Mouse (Mus musculus) liver, embryonic 14.5 days (tissue): ENCODE data around the gene Syne2. TPM values are rescaled to one million over a fixed set of nuclear protein-coding genes. Genes with fewer than 3 reads are reported as not detected.

Experiments
- ATAC-seq: fragments of 200-750 bp; cut with Nextera tagmentation; 2 replicates; pipeline ENCODE4 v1.8.0; 2017; ENCODE audit warnings: moderate number of reproducible peaks, mild to moderate bottlenecking, moderate library complexity; ENCODE audit not compliant: insufficient read depth
- DNase-seq, 3 experiments: peaks; one replicate each; pipeline ENCODE4 v3.0.0-alpha.2; 2012 to 2013; ENCODE audit warnings: low read depth in 3 of 3, low spot score in 3 of 3
- H3K27ac ChIP-seq: fragments of 300-500 bp; sonication (generic); 2 replicates; pipeline ENCODE4 v1.5.1; 2014; ENCODE audit warnings: moderate library complexity, mild to moderate bottlenecking, control low read depth, inconsistent platforms
- H3K27me3 ChIP-seq: fragments of 300-500 bp; sonication (generic); 2 replicates; pipeline ENCODE4 v1.6.1; 2014; ENCODE audit warnings: mild to moderate bottlenecking, low read length, moderate library complexity; ENCODE audit not compliant: control insufficient read depth, insufficient read depth
- H3K36me3 ChIP-seq: fragments of 300-500 bp; sonication (generic); replicated peaks from 2 replicates; pipeline ENCODE4 v1.6.1; 2014; ENCODE audit warnings: low read depth; ENCODE audit not compliant: control insufficient read depth, insufficient read depth
- H3K4me1 ChIP-seq, 2 experiments: fragments of 200-500 bp in 1 of 2; fragments of 300-500 bp in 1 of 2; sonication (generic) in 1 of 2; replicated peaks; 2 replicates each; pipeline ENCODE4 v1.6.1; 2012 to 2014; ENCODE audit warnings: antibody characterized with exemption in 1 of 2, inconsistent platforms in 1 of 2, low read length in 1 of 2; ENCODE audit not compliant: control insufficient read depth in 2 of 2, insufficient read depth in 2 of 2
- H3K4me2 ChIP-seq: fragments of 300-500 bp; sonication (generic); 2 replicates; pipeline ENCODE4 v1.6.1; 2014; ENCODE audit warnings: low read depth, mild to moderate bottlenecking, control low read depth, moderate library complexity
- H3K4me3 ChIP-seq, 2 experiments: fragments of 200-500 bp in 1 of 2; fragments of 300-500 bp in 1 of 2; sonication (generic) in 1 of 2; 2 replicates each; pipeline ENCODE4 v1.5.1; 2012 to 2014; ENCODE audit warnings: low read depth in 2 of 2, low read length in 2 of 2, mild to moderate bottlenecking in 2 of 2, control low read depth in 1 of 2, inconsistent platforms in 1 of 2, moderate library complexity in 1 of 2; ENCODE audit not compliant: insufficient read depth in 1 of 2
- H3K9ac ChIP-seq: fragments of 300-500 bp; sonication (generic); replicated peaks from 2 replicates; pipeline ENCODE4 v1.6.1; 2014; ENCODE audit warnings: mild to moderate bottlenecking, control low read depth, moderate library complexity
- H3K9me3 ChIP-seq: fragments of 300-500 bp; sonication (generic); 2 replicates; pipeline ENCODE4 v1.6.1; 2016; ENCODE audit warnings: low read length, mixed read lengths; ENCODE audit not compliant: control insufficient read depth
- CTCF ChIP-seq: IDR thresholded peaks from 2 replicates; pipeline ENCODE4 v1.5.1; 2016; ENCODE audit warnings: antibody characterized with exemption, low read depth, control low read depth
- EP300 ChIP-seq: IDR thresholded peaks from 2 replicates; pipeline ENCODE4 v1.6.1; 2016; ENCODE audit warnings: antibody characterized with exemption, low read depth
- WGBS: fragments of 180-500 bp; shearing (Covaris S2); extraction: QIAGEN DNeasy Blood & Tissue Kit; methylation state at CpG from one replicate; pipeline ENCODE4 v1.1.7; 2014; ENCODE audit not compliant: insufficient replicate concordance; 5-methylcytosine and 5-hydroxymethylcytosine counted together
- polyA plus RNA-seq, 2 experiments: library from polyadenylated mRNA; depleted of rRNA in 1 of 2; stranded (reverse) in 1 of 2; unstranded in 1 of 2; fragments of >200 nt; fragmentation: Nextera tagmentation in 1 of 2; extraction: Ambion mirVana in 1 of 2; gene quantifications; 2 replicates each; pipeline versions ENCODE4 v1.2.1 to v1.2.3; 2012 to 2014

Syne2 gene
- polyA plus RNA-seq, 2 experiments: 2.1 to 3.0 TPM

GRCm38 (mm10) chr12:76087025-76087424, 269.1 kb downstream of the Syne2 start:
- WGBS: 61% methylated on average over 13 of the region's 13 CpGs
- Histone ChIP-seq H3K4me2 (no peak overlapping the region), H3K4me1 (no peaks in the 10 kb centered on the region), H3K9me3 (no peaks in the 10 kb centered on the region), H3K27ac (no peak overlapping the region), H3K27me3 (no peaks in the 10 kb centered on the region; the same call in 1 of the 2 replicates), H3K36me3 (no peaks in the 10 kb centered on the region), H3K4me3 (no peak overlapping the region), H3K9ac (no peak overlapping the region)
- TF ChIP-seq CTCF: no peak
- ATAC-seq: no peak
- no peak for DNase-seq

DNA sequence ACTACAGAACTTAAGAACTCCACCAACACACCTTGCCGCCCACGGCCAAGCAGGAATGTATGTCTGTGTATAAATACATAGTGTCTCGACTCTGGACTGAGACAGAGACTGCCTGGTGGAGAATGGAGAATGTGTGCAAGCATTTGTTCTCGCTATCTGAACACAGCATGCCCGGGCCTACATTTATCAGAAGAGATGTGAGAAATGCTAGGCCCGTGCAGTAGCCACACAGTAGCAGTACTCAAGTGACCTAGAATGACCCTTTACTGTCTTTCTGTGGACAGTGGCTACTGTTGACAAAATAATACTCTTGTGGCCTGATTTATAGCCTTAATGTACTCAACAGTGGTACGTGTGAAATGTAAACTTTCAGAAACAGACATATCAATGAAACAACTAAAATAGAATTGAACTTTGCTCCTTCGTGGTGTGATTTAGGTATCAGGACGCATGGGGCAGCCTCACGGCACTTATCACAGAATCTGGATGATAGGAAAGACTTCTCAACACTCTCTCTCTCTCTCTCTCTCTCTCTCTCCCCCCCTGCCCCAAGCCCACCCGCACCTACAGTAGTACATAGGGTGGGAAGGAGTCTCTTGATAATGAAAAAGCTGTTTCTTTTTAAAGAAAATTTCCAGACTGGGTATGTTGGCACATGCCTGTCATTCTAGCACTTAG, 275.0 kb downstream of the Syne2 start:
- H3K4me2 ChIP-seq: no peak overlapping the region
- H3K4me1 ChIP-seq: no peaks in the 10 kb centered on the region
- H3K9me3 ChIP-seq: no peaks in the 10 kb centered on the region
- DNase-seq: no peak
- no peaks in the 10 kb centered on the region for H3K27me3 ChIP-seq
- H3K27ac ChIP-seq: no peak overlapping the region
- TF ChIP-seq EP300 (no peak), CTCF (no peak)
- H3K4me3 ChIP-seq: no peak overlapping the region
- 63% methylated on average over 11 of the region's 11 CpGs for WGBS
- H3K36me3 ChIP-seq: no peaks in the 10 kb centered on the region
- no peak for ATAC-seq
- no peak overlapping the region for H3K9ac ChIP-seq

DNA sequence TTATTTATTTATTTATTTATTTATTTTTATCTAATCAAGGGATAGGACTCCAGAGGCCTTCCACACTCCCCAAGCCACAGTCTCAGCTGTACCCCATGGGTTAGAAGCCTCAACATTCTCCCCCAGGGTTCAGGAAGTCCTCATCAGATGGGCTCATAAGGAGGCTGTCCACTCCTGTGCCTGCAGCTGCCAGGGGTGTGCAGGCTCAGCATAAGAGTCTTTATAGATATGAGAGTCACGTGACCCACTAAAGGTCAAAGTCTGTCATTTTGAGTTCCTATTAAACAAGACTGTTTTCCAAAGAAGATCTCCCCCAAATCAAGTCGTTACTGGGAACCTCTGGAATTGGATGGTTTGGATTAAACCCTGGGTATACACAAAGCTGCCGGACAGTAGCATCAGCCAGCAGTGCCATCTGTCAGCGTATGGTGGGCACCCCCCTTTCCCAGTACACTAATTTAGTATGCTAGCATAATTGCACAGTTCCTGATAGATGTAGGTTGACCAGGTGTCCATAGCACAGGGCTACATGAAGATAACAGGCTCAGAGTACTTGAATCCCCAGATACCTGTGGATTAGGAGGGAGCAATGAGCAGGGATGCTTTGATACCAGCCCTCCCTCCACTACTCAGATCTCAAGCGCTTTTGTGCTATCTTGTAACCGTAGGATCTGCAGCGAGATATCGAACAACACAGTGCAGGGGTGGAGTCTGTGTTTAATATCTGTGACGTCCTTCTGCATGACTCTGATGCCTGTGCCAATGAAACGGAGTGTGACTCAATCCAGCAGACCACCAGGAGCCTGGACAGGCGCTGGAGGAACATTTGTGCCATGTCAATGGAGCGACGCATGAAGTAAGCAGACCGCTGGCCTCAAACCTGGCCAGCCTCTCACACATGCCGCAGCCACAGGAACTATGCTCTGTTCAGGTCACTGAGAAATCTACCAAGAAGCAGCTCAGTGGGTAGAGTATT, 276.0 kb downstream of the Syne2 start:
- ATAC-seq (no peak), DNase-seq (no peak)
- Histone ChIP-seq H3K4me1 (no peaks in the 10 kb centered on the region), H3K27ac (no peak overlapping the region), H3K36me3 (no peaks in the 10 kb centered on the region), H3K9me3 (no peaks in the 10 kb centered on the region), H3K4me2 (no peak overlapping the region), H3K27me3 (no peaks in the 10 kb centered on the region), H3K4me3 (no peak overlapping the region), H3K9ac (no peak overlapping the region)
- TF ChIP-seq CTCF: no peak
- TF ChIP-seq EP300: no peak
- 70% methylated on average over 15 of the region's 15 CpGs for WGBS

- H3K27ac ChIP-seq: no peak overlapping the region
- DNase-seq (no peak), ATAC-seq (no peak)
- WGBS: 63% methylated on average over 30 of the region's 30 CpGs
- no peaks in the 10 kb centered on the region for H3K4me1 ChIP-seq
- H3K4me2 ChIP-seq: no peak overlapping the region
- H3K27me3 ChIP-seq: no peaks in the 10 kb centered on the region
- H3K4me3 ChIP-seq: no peak overlapping the region
- no peaks in the 10 kb centered on the region for H3K36me3 ChIP-seq
- TF ChIP-seq CTCF: no peak
- TF ChIP-seq EP300: no peak
- H3K9me3 ChIP-seq: no peaks in the 10 kb centered on the region
- no peak overlapping the region for H3K9ac ChIP-seq
Measured at GRCm38 (mm10) chr12:76095117-76096035, 277.4 kb downstream of the Syne2 start.
